Mouse (Mus musculus) skeletal muscle tissue, adult 2 months (tissue): Measurements from ENCODE around the gene Scn2b.

Source experiments
- DNase-seq: peaks from one replicate; pipeline ENCODE4 v3.0.0-alpha.2; 2012; ENCODE audit warnings: low read depth, low spot score

The Scn2b gene

GRCm38 (mm10) chr9:45117741-45118431 lies at the start of gene Scn2b:
Scn2b (plus strand) TSS chr9:45117782.
- DNase-seq, result no peak

GRCm38 (mm10) chr9:45071800-45072199 lies 45.8 kb upstream of the Scn2b start:
- no peak for DNase-seq

- DNase-seq, result no peak
Measured at GRCm38 (mm10) chr9:45077859-45078258, 39.7 kb upstream of the Scn2b start.

GRCm38 (mm10) chr9:45079011-45079410 lies 38.6 kb upstream of the Scn2b start, which contains the start of gene Jaml:
Jaml (plus strand) TSS chr9:45079183.
- DNase-seq, result no peak

GRCm38 (mm10) chr9:45083132-45083531 lies 34.5 kb upstream of the Scn2b start:
- no peak for DNase-seq

- DNase-seq, result no peak
Measured at GRCm38 (mm10) chr9:45084556-45084955, 33.0 kb upstream of the Scn2b start.

GRCm38 (mm10) chr9:45085741-45086690 lies 31.6 kb upstream of the Scn2b start:
- DNase-seq, result no peak

- no peak for DNase-seq
Measured at GRCm38 (mm10) chr9:45088040-45088439, 29.5 kb upstream of the Scn2b start.

GRCm38 (mm10) chr9:45090811-45091210 lies 26.8 kb upstream of the Scn2b start:
- no peak for DNase-seq

- DNase-seq, result no peak
Measured at GRCm38 (mm10) chr9:45092641-45093040, 24.9 kb upstream of the Scn2b start.

- DNase-seq, result no peak
Measured at GRCm38 (mm10) chr9:45095149-45095937, 22.2 kb upstream of the Scn2b start.

GRCm38 (mm10) chr9:45097877-45098276 lies 19.7 kb upstream of the Scn2b start:
- no peak for DNase-seq

GRCm38 (mm10) chr9:45098426-45098825 lies 19.2 kb upstream of the Scn2b start:
- DNase-seq, result no peak

GRCm38 (mm10) chr9:45102528-45102927 lies 15.1 kb upstream of the Scn2b start:
- no peak for DNase-seq

- DNase-seq, result no peak
Measured at GRCm38 (mm10) chr9:45103211-45103979, 14.2 kb upstream of the Scn2b start.

- no peak for DNase-seq
Measured at GRCm38 (mm10) chr9:45105596-45106374, 11.8 kb upstream of the Scn2b start.

GRCm38 (mm10) chr9:45115706-45116105 lies 1.9 kb upstream of the Scn2b start:
- DNase-seq, result no peak

GRCm38 (mm10) chr9:45116819-45117218 lies 763 bp upstream of the Scn2b start:
- no peak for DNase-seq

GRCm38 (mm10) chr9:45118552-45118951 lies 970 bp downstream of the Scn2b start:
- DNase-seq, result no peak

- no peak for DNase-seq
Measured at GRCm38 (mm10) chr9:45119316-45119953, 1.9 kb downstream of the Scn2b start.
